ENCODE assay signal across 8 mouse cellular contexts in the genomic region with DNA sequence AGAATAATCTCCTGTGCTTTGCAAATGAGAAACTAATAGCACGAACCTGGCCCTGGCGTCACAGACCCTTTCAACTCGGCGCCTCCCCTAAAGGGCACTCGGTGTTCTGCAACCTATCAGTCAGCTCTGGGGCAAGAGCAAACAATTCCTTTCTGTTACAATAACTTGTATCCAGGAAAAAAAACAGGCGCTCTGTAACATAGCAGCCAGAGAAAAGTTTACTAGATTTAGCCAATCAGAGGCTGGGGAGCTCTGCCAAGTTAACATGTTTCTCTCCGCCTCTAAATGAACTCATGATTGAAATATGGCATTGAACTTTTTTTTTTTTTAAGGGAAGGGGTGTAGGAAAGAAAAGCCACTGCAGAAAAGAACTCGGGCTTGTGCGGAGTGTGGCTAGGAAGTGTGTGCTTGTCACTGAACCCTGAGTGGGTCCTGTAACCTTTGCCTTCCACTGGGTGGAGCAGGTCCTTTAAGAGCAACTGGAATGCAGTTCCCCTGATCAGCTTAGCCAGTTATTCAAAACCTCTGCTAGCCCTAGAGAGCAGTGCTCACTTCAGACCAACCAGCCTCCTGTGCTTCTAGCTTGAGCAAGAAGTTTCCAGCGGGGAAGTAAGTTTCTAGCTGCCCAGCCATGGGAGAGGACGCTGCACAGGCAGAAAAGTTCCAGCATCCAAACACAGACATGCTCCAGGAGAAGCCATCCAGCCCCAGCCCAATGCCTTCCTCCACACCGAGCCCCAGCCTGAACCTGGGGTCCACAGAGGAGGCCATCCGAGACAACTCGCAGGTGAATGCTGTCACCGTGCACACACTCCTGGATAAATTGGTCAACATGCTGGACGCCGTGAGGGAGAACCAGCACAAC. TPM values are rescaled to one million over a fixed set of nuclear protein-coding genes. Genes with fewer than 3 reads are reported as not detected.
DNase-seq lines count a peak whose midpoint lies in the region; ATAC-seq and TF ChIP-seq lines count a peak whose summit lies in the region.

Cavin2 (plus strand) TSS at position 372 of the 865 bp plus-strand sequence.

- H3K4me1 ChIP-seq in intestine, embryonic 14.5 days (replicated peaks; ENCODE audit: control insufficient read depth, insufficient read depth, low read length): no peaks in the 10 kb centered on the region
- H3K4me1 ChIP-seq in liver, postnatal 0 days (ENCODE audit: insufficient read depth): peaks cover 13% of the 10 kb centered on the region
- H3K4me1 ChIP-seq in stomach, embryonic 14.5 days (ENCODE audit: control insufficient read depth, insufficient read depth, low read length): peaks cover 13% of the 10 kb centered on the region; the same call in 1 of the 2 replicates

- H3K4me2 ChIP-seq in intestine, embryonic 14.5 days (ENCODE audit: low read length): peak within 1 kb of the TSS; percentile 64
- peak within 1 kb of the TSS; percentile 62 for H3K4me2 ChIP-seq in liver, postnatal 0 days (ENCODE audit: low read depth, low read length)
- H3K4me2 ChIP-seq in stomach, embryonic 14.5 days (replicated peaks; ENCODE audit: low read depth, low read length): peak within 1 kb of the TSS; percentile 62

- peak within 1 kb of the TSS; percentile 71 for H3K9ac ChIP-seq in intestine, embryonic 14.5 days (ENCODE audit: low read length)
- peak within 1 kb of the TSS; percentile 57 for H3K9ac ChIP-seq in liver, postnatal 0 days (replicated peaks)
- H3K9ac ChIP-seq in stomach, embryonic 14.5 days (replicated peaks; ENCODE audit: low read depth, low read length): peak within 1 kb of the TSS; percentile 59

- ATAC-seq in intestine, embryonic 14.5 days (replicated peaks; ENCODE audit: low FRiP score, low TSS enrichment, low read depth): peak; percentile 86
- peak; percentile 87 for ATAC-seq in liver, postnatal 0 days
- peak; percentile 88 for ATAC-seq in stomach, embryonic 14.5 days (ENCODE audit: insufficient number of reproducible peaks, insufficient read depth, low FRiP score, low read depth)
- ATAC-seq in cerebellum, adult (ENCODE audit: insufficient number of reproducible peaks, low FRiP score, low TSS enrichment): no peak; the same call in 1 of the 2 replicates

- TF ChIP-seq CTCF in liver, postnatal 0 days (IDR thresholded peaks at IDR 0.05; ENCODE audit: low read depth): peak; percentile 23; the same call in 1 of the 2 replicates

- peak; percentile 98 for DNase-seq in 3T3-L1 (ENCODE audit: low read depth, low spot score)
- peak; percentile 25 for DNase-seq in adrenal gland, postnatal 25 days
- DNase-seq in gastrocnemius, postnatal 10 days: peak; percentile 44
- peak; percentile 79 for DNase-seq in intestine, embryonic 14.5 days (ENCODE audit: low spot score)
- peak; percentile 37 for DNase-seq in liver, postnatal 0 days
- no peak for DNase-seq in right cerebral cortex, postnatal 25 days

- H3K27me3 ChIP-seq in intestine, embryonic 14.5 days (replicated peaks; ENCODE audit: control insufficient read depth, insufficient read depth, low read length): no peaks in the 10 kb centered on the region
- no peaks in the 10 kb centered on the region for H3K27me3 ChIP-seq in liver, postnatal 0 days (ENCODE audit: insufficient read depth, low read length)
- H3K27me3 ChIP-seq in stomach, embryonic 14.5 days (ENCODE audit: control insufficient read depth, insufficient read depth, low read length): no peaks in the 10 kb centered on the region

- TF ChIP-seq EP300 in liver, postnatal 0 days (IDR thresholded peaks at IDR 0.05; ENCODE audit: low read depth): peak; percentile 24; the same call in 1 of the 2 replicates

- peak within 1 kb of the TSS; percentile 97 for H3K27ac ChIP-seq in intestine, embryonic 14.5 days (ENCODE audit: low read depth)
- peak within 1 kb of the TSS; percentile 67 for H3K27ac ChIP-seq in liver, postnatal 0 days (ENCODE audit: low read depth)
- peak within 1 kb of the TSS; percentile 98 for H3K27ac ChIP-seq in stomach, embryonic 14.5 days (ENCODE audit: low read length)

- no peaks in the 10 kb centered on the region for H3K9me3 ChIP-seq in intestine, embryonic 14.5 days (ENCODE audit: control insufficient read depth, low read length)
- no peaks in the 10 kb centered on the region for H3K9me3 ChIP-seq in liver, postnatal 0 days (ENCODE audit: low read length)
- no peaks in the 10 kb centered on the region for H3K9me3 ChIP-seq in stomach, embryonic 14.5 days (ENCODE audit: control insufficient read depth, low read depth, low read length)

- no peaks in the 10 kb centered on the region for H3K36me3 ChIP-seq in intestine, embryonic 14.5 days (ENCODE audit: control insufficient read depth, insufficient read depth, low read length)
- no peaks in the 10 kb centered on the region for H3K36me3 ChIP-seq in liver, postnatal 0 days (replicated peaks; ENCODE audit: insufficient read depth, low read length)
- no peaks in the 10 kb centered on the region for H3K36me3 ChIP-seq in stomach, embryonic 14.5 days (ENCODE audit: control insufficient read depth, insufficient read depth, low read length)

- H3K4me3 ChIP-seq in intestine, embryonic 14.5 days (ENCODE audit: low read depth, low read length): peak within 1 kb of the TSS; percentile 55
- peak within 1 kb of the TSS; percentile 44 for H3K4me3 ChIP-seq in liver, postnatal 0 days (ENCODE audit: low read depth, low read length)
- H3K4me3 ChIP-seq in stomach, embryonic 14.5 days (ENCODE audit: low read depth, low read length): peak within 1 kb of the TSS; percentile 35

- 22% methylated on average over 17 of the region's 17 CpGs for WGBS in intestine, embryonic 14.5 days
- WGBS in liver, postnatal 0 days (ENCODE audit: insufficient replicate concordance): 35% methylated on average over 17 of the region's 17 CpGs
- WGBS in stomach, embryonic 14.5 days: 24% methylated on average over 17 of the region's 17 CpGs

RNA-seq across cellular contexts. Expression of gene Cavin2, which starts in this region (rescaled TPM):
- total RNA-seq in adrenal gland, postnatal 25 days (2021): 33.7 and 34.5 TPM in 2 replicates
- total RNA-seq in gastrocnemius, postnatal 10 days (2021): 10 to 100 TPM; 81.7 to 88.6 TPM
- 93.6 and 101 TPM in 2 replicates for polyA plus RNA-seq in intestine, embryonic 14.5 days (2014; fragmentation: Nextera tagmentation; extraction: Ambion mirVana)
- polyA plus RNA-seq in liver, postnatal 0 days (2015; fragmentation: Nextera tagmentation; extraction: Ambion mirVana): 24.7 and 28.0 TPM in 2 replicates
- polyA plus RNA-seq in stomach, embryonic 14.5 days (2014; fragmentation: Nextera tagmentation; extraction: Ambion mirVana): 88.5 and 94.3 TPM in 2 replicates
